Mouse (Mus musculus) layer of hippocampus, adult 9-11 months (tissue): ENCODE measurements around the gene Fbxo45.

ENCODE experiments used
- DNase-seq: peaks from one replicate; pipeline ENCODE4 v3.0.0; 2022

The Fbxo45 gene

GRCm38 (mm10) chr16:32201004-32201325, 46.0 kb downstream of the Fbxo45 start:
- DNase-seq: no peak

- DNase-seq: no peak
These were observed 46.5 kb downstream of the Fbxo45 start for GRCm38 (mm10) chr16:32200256-32201003.

- DNase-seq: peak; percentile 70
These were observed 56.9 kb downstream of the Fbxo45 start for GRCm38 (mm10) chr16:32190011-32190441.

- DNase-seq: peak; percentile 79
These were observed 57.8 kb downstream of the Fbxo45 start for GRCm38 (mm10) chr16:32189109-32189508.

DNA sequence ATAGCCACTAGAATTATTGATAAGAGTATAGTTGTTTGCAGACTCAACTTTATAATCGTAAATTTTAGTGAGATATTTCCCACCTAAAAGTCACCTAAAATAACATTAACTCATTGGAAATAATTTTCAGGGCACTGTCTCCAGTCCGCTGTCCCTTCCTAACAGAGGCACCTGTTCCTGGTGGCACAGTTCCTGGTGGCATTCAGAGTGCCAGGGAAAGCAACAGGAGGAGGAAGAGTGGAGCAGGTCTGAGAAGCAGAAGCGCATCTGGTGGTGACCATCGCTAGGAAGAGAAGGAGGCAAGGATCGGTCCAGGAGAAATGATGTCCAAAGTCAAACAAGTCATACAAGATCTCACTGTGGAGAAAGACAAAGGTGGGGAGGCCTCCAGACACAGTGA, 60.9 kb downstream of the Fbxo45 start:
- DNase-seq: no peak
